Mouse (Mus musculus) midbrain, postnatal 0 days (tissue): ENCODE data around the gene Atp6v1c2. TPM values are rescaled to one million over a fixed set of nuclear protein-coding genes. Genes with fewer than 3 reads are reported as not detected.

Experiments used
- ATAC-seq: fragments of 200-750 bp; cut with Nextera tagmentation; 2 replicates; pipeline ENCODE4 v1.8.0; 2017; ENCODE audit warnings: moderate number of reproducible peaks, mild to moderate bottlenecking, moderate TSS enrichment, moderate library complexity; ENCODE audit not compliant: low FRiP score
- DNase-seq: peaks from one replicate; pipeline ENCODE4 v3.0.0-alpha.2; 2015; ENCODE audit warnings: low spot score
- H3K27ac ChIP-seq: fragments of 300-500 bp; sonication (generic); 2 replicates; pipeline ENCODE4 v1.5.1; 2014; ENCODE audit warnings: low read depth, mild to moderate bottlenecking, low read length, mixed read lengths
- H3K27me3 ChIP-seq: fragments of 300-500 bp; sonication (generic); 2 replicates; pipeline ENCODE4 v1.6.1; 2014; ENCODE audit warnings: low read length, control low read depth, mixed read lengths; ENCODE audit not compliant: insufficient read depth
- H3K36me3 ChIP-seq: fragments of 300-500 bp; sonication (generic); 2 replicates; pipeline ENCODE4 v1.6.1; 2014; ENCODE audit warnings: low read length, control low read depth, mixed read lengths; ENCODE audit not compliant: insufficient read depth
- H3K4me1 ChIP-seq: fragments of 300-500 bp; sonication (generic); 2 replicates; pipeline ENCODE4 v1.6.1; 2014; ENCODE audit warnings: mild to moderate bottlenecking, control low read depth, antibody characterized with exemption, low read length, mixed read lengths; ENCODE audit not compliant: insufficient read depth
- H3K4me2 ChIP-seq: fragments of 300-500 bp; sonication (generic); 2 replicates; pipeline ENCODE4 v1.6.1; 2014; ENCODE audit warnings: low read depth, mild to moderate bottlenecking, low read length, mixed read lengths; ENCODE audit not compliant: poor library complexity, severe bottlenecking
- H3K4me3 ChIP-seq: fragments of 300-500 bp; sonication (generic); 2 replicates; pipeline ENCODE4 v1.5.1; 2014; ENCODE audit warnings: low read depth, mild to moderate bottlenecking, low read length, moderate library complexity
- H3K9ac ChIP-seq: fragments of 300-500 bp; sonication (generic); replicated peaks from 2 replicates; pipeline ENCODE4 v1.6.1; 2014; ENCODE audit warnings: mild to moderate bottlenecking, low read length, moderate library complexity, mixed read lengths; ENCODE audit not compliant: poor library complexity, severe bottlenecking
- H3K9me3 ChIP-seq: fragments of 300-500 bp; sonication (generic); 2 replicates; pipeline ENCODE4 v1.6.1; 2016; ENCODE audit warnings: low read length, control low read depth
- CTCF ChIP-seq: IDR thresholded peaks from 2 replicates; pipeline ENCODE4 v1.5.1; 2016; ENCODE audit warnings: antibody characterized with exemption, mild to moderate bottlenecking
- WGBS: fragments of 180-500 bp; shearing (Covaris S2); extraction: QIAGEN DNeasy Blood & Tissue Kit; methylation state at CpG from one replicate; pipeline ENCODE4 v1.1.7; 2014; 5-methylcytosine and 5-hydroxymethylcytosine counted together
- polyA plus RNA-seq: library from polyadenylated mRNA; unstranded; fragments of >200 nt; fragmentation: Nextera tagmentation; extraction: Ambion mirVana; gene quantifications from 2 replicates; pipeline ENCODE4 v1.2.1, GENCODE M21; 2015
- total RNA-seq: library from RNA; depleted of rRNA; stranded (reverse); fragments of >200 nt; gene quantifications from 2 replicates; pipeline ENCODE4 v1.2.3, GENCODE M21; 2014

Atp6v1c2 gene
- total and polyA plus RNA-seq, 2 experiments from 2014 or later, result 1.9 to 2.0 TPM

GRCm38 (mm10) chr12:17261005-17261404 lies 68.2 kb downstream of the Atp6v1c2 start:
- no peaks in the 10 kb centered on the region for H3K9me3 ChIP-seq
- no peaks in the 10 kb centered on the region for H3K27me3 ChIP-seq
- DNase-seq (peak; percentile 35), ATAC-seq (no peak)
- no peak overlapping the region for H3K27ac ChIP-seq
- no peak overlapping the region for H3K4me3 ChIP-seq
- no peak overlapping the region for H3K9ac ChIP-seq
- H3K4me2 ChIP-seq, result no peak overlapping the region
- TF ChIP-seq CTCF, result no peak
- H3K4me1 ChIP-seq, result no peaks in the 10 kb centered on the region
- no peaks in the 10 kb centered on the region for H3K36me3 ChIP-seq
- WGBS, result 87% methylated on average over 3 of the region's 3 CpGs

- no peak overlapping the region for H3K9ac ChIP-seq
- WGBS, result 84% methylated on average over 7 of the region's 7 CpGs
Measured at GRCm38 (mm10) chr12:17258431-17258830, 70.7 kb downstream of the Atp6v1c2 start.

GRCm38 (mm10) chr12:17256905-17257304 lies 72.3 kb downstream of the Atp6v1c2 start:
- peak; percentile 45; the same call in 1 of the 2 replicates for ATAC-seq
- Histone ChIP-seq H3K27me3 (no peaks in the 10 kb centered on the region), H3K27ac (no peak overlapping the region), H3K9me3 (no peaks in the 10 kb centered on the region), H3K4me3 (no peak overlapping the region), H3K4me1 (no peaks in the 10 kb centered on the region), H3K9ac (no peak overlapping the region), H3K36me3 (no peaks in the 10 kb centered on the region), H3K4me2 (no peak overlapping the region)
- TF ChIP-seq CTCF, result peak; percentile 85
- WGBS, result 1% methylated on average over 10 of the region's 10 CpGs
- peak; percentile 85 for DNase-seq

More at GRCm38 (mm10) chr12:17258431-17258830, 70.7 kb downstream of the Atp6v1c2 start:
- DNase-seq (no peak), ATAC-seq (no peak)
- Histone ChIP-seq H3K27me3 (no peaks in the 10 kb centered on the region), H3K4me3 (no peak overlapping the region), H3K9me3 (no peaks in the 10 kb centered on the region), H3K27ac (no peak overlapping the region), H3K4me2 (no peak overlapping the region), H3K4me1 (no peaks in the 10 kb centered on the region), H3K36me3 (no peaks in the 10 kb centered on the region)
- TF ChIP-seq CTCF, result no peak

GRCm38 (mm10) chr12:17255602-17256001 lies 73.6 kb downstream of the Atp6v1c2 start:
- peak; percentile 52 for TF ChIP-seq CTCF
- no peaks in the 10 kb centered on the region for H3K27me3 ChIP-seq
- H3K4me1 ChIP-seq, result no peaks in the 10 kb centered on the region
- no peak overlapping the region for H3K4me3 ChIP-seq
- no peak overlapping the region for H3K27ac ChIP-seq
- no peak overlapping the region for H3K9ac ChIP-seq
- no peaks in the 10 kb centered on the region for H3K36me3 ChIP-seq
- H3K9me3 ChIP-seq, result no peaks in the 10 kb centered on the region
- ATAC-seq, result 0 out of 2 replicates have a peak, but pooled peaks have one; percentile 13
- H3K4me2 ChIP-seq, result no peak overlapping the region
- 84% methylated on average over 6 of the region's 6 CpGs for WGBS
- peak; percentile 51 for DNase-seq

- H3K4me2 ChIP-seq, result peak overlapping the region; percentile 37
- no peaks in the 10 kb centered on the region for H3K9me3 ChIP-seq
- H3K9ac ChIP-seq, result 0 out of 2 replicates have a peak overlapping the region, but pooled peaks have one; percentile 46
- no peaks in the 10 kb centered on the region for H3K4me1 ChIP-seq
- 0 out of 2 replicates have a peak, but pooled peaks cover 3% of the 10 kb centered on the region for H3K27me3 ChIP-seq
- no peaks in the 10 kb centered on the region for H3K36me3 ChIP-seq
- DNase-seq, result peak; percentile 75
- peak; percentile 90 for TF ChIP-seq CTCF
- no peak overlapping the region for H3K27ac ChIP-seq
- ATAC-seq, result peak; percentile 64
- H3K4me3 ChIP-seq, result peak overlapping the region; percentile 13; the same call in 1 of the 2 replicates
- 6% methylated on average over 9 of the region's 9 CpGs for WGBS
Measured at GRCm38 (mm10) chr12:17253069-17253468, 76.1 kb downstream of the Atp6v1c2 start.

GRCm38 (mm10) chr12:17250962-17251361 lies 78.2 kb downstream of the Atp6v1c2 start:
- DNase-seq (no peak), ATAC-seq (no peak)
- H3K27ac ChIP-seq, result no peak overlapping the region
- no peak overlapping the region for H3K4me3 ChIP-seq
- no peak overlapping the region for H3K4me2 ChIP-seq
- no peak for TF ChIP-seq CTCF
- WGBS, result 77% methylated on average over 8 of the region's 8 CpGs
- H3K27me3 ChIP-seq, result 0 out of 2 replicates have a peak, but pooled peaks cover 3% of the 10 kb centered on the region
- H3K9me3 ChIP-seq, result no peaks in the 10 kb centered on the region
- no peak overlapping the region for H3K9ac ChIP-seq
- H3K4me1 ChIP-seq, result no peaks in the 10 kb centered on the region
- H3K36me3 ChIP-seq, result no peaks in the 10 kb centered on the region
